Mouse (Mus musculus) gastrocnemius, postnatal 14 days (tissue): ENCODE results near the gene Tbc1d14. TPM values are rescaled to one million over a fixed set of nuclear protein-coding genes. Genes with fewer than 3 reads are reported as not detected.

Source experiments
- DNase-seq: peaks from one replicate; pipeline ENCODE4 v3.0.0; 2021; ENCODE audit warnings: mixed read lengths
- intact Hi-C: fragments of 180-260 bp; cut with DNase I; formaldehyde crosslinking; loops from one replicate; pipeline ENCODE4 v1.15.1; 2025; ENCODE audit warnings: low total_unique reads
- long read RNA-seq, 2 experiments: library from polyadenylated mRNA; stranded (forward); transcript quantifications; one replicate each; pipeline ENCODE4 v2.0.0; 2021
- total RNA-seq, 2 experiments: library from RNA; stranded (reverse); gene quantifications; 2 replicates each; pipeline ENCODE4 v1.2.3; 2021

Tbc1d14 gene
- total RNA-seq, result 10 to 100 TPM; 13.9 to 14.6 TPM
- long read RNA-seq, experiment 1, full-length matches to known transcripts, result 2 of 4 reads
- long read RNA-seq, experiment 1, partial matches to known transcripts, result 0 of 4 reads
- long read RNA-seq, experiment 1, other reads (novel, unspliced or antisense), result 2 of 4 reads
- long read RNA-seq, experiment 2, full-length matches to known transcripts, result 3 of 7 reads
- long read RNA-seq, experiment 2, partial matches to known transcripts, result 0 of 7 reads
- long read RNA-seq, experiment 2, other reads (novel, unspliced or antisense), result 4 of 7 reads

- DNase-seq, result no peak
- intact Hi-C loops, result no loop called here
These were observed at the start of gene Tbc1d14 for GRCm38 (mm10) chr5:36593176-36593575. TSS of gene Tbc1d14 (minus strand) at chr5:36593276.

- intact Hi-C loops, result no loop called here
- no peak for DNase-seq
These were observed 32.5 kb upstream of the Tbc1d14 start for GRCm38 (mm10) chr5:36625612-36626011.

GRCm38 (mm10) chr5:36623670-36624069, 30.6 kb upstream of the Tbc1d14 start:
- no peak for DNase-seq

GRCm38 (mm10) chr5:36621058-36621449, 28.0 kb upstream of the Tbc1d14 start:
- no peak for DNase-seq
- intact Hi-C loops, result no loop called here

More at GRCm38 (mm10) chr5:36623670-36624069, 30.6 kb upstream of the Tbc1d14 start:
- intact Hi-C loops, result no loop called here

- intact Hi-C loops, result no loop called here
- DNase-seq, result no peak
These were observed 27.5 kb upstream of the Tbc1d14 start for GRCm38 (mm10) chr5:36620409-36621057.

- intact Hi-C loops, result no loop called here
- DNase-seq, result no peak
These were observed 25.8 kb upstream of the Tbc1d14 start for GRCm38 (mm10) chr5:36618890-36619289.

- intact Hi-C loops, result no loop called here
These were observed 25.3 kb upstream of the Tbc1d14 start for GRCm38 (mm10) chr5:36618356-36618755.

GRCm38 (mm10) chr5:36614124-36614523, 21.0 kb upstream of the Tbc1d14 start:
- intact Hi-C loops, result no loop called here
- DNase-seq, result no peak

More at GRCm38 (mm10) chr5:36618356-36618755, 25.3 kb upstream of the Tbc1d14 start:
- no peak for DNase-seq

GRCm38 (mm10) chr5:36608939-36609499, 15.9 kb upstream of the Tbc1d14 start:
- intact Hi-C loops, result no loop called here
- no peak for DNase-seq

GRCm38 (mm10) chr5:36603031-36603430, 10.0 kb upstream of the Tbc1d14 start:
- intact Hi-C loops, result loop anchor here (5.0 kb wide), 1 partner anchor 139 kb away; no protein-coding TSS in a partner anchor
- DNase-seq, result peak; percentile 32

GRCm38 (mm10) chr5:36602028-36602427, 9.0 kb upstream of the Tbc1d14 start:
- no peak for DNase-seq
- intact Hi-C loops, result loop anchor here (5.0 kb wide), 1 partner anchor 140 kb away; no protein-coding TSS in a partner anchor

- intact Hi-C loops, result loop anchor here (5.0 kb wide), 1 partner anchor 141 kb away; no protein-coding TSS in a partner anchor
- DNase-seq, result no peak
These were observed 8.4 kb upstream of the Tbc1d14 start for GRCm38 (mm10) chr5:36601492-36601891.

- intact Hi-C loops, result no loop called here
- DNase-seq, result no peak
These were observed 5.8 kb upstream of the Tbc1d14 start for GRCm38 (mm10) chr5:36598883-36599282.

- intact Hi-C loops, result no loop called here
- peak; percentile 27 for DNase-seq
These were observed 4.6 kb upstream of the Tbc1d14 start for GRCm38 (mm10) chr5:36597653-36598052.

GRCm38 (mm10) chr5:36596225-36596624, 3.1 kb upstream of the Tbc1d14 start:
- no peak for DNase-seq
- intact Hi-C loops, result no loop called here

- intact Hi-C loops, result no loop called here
- no peak for DNase-seq
These were observed 2.0 kb upstream of the Tbc1d14 start for GRCm38 (mm10) chr5:36595115-36595514.

- intact Hi-C loops, result no loop called here
- no peak for DNase-seq
These were observed 1.3 kb upstream of the Tbc1d14 start for GRCm38 (mm10) chr5:36594344-36594743.

GRCm38 (mm10) chr5:36590499-36590920, 2.6 kb downstream of the Tbc1d14 start:
- no peak for DNase-seq
- intact Hi-C loops, result no loop called here

GRCm38 (mm10) chr5:36584299-36584698, 8.8 kb downstream of the Tbc1d14 start:
- no peak for DNase-seq
- intact Hi-C loops, result loop anchor here (10.0 kb wide), 1 partner anchor 99 kb away; the partner anchor contains the start of genes Ccdc96 and Tada2b

- peak; percentile 99 for DNase-seq
- intact Hi-C loops, result loop anchor here (10.0 kb wide), 1 partner anchor 97 kb away; the partner anchor contains the start of genes Ccdc96 and Tada2b
These were observed 11.0 kb downstream of the Tbc1d14 start for GRCm38 (mm10) chr5:36581924-36582642.
